Comparison of ENCODE assay signal across 8 mouse cellular contexts in the genomic region with DNA sequence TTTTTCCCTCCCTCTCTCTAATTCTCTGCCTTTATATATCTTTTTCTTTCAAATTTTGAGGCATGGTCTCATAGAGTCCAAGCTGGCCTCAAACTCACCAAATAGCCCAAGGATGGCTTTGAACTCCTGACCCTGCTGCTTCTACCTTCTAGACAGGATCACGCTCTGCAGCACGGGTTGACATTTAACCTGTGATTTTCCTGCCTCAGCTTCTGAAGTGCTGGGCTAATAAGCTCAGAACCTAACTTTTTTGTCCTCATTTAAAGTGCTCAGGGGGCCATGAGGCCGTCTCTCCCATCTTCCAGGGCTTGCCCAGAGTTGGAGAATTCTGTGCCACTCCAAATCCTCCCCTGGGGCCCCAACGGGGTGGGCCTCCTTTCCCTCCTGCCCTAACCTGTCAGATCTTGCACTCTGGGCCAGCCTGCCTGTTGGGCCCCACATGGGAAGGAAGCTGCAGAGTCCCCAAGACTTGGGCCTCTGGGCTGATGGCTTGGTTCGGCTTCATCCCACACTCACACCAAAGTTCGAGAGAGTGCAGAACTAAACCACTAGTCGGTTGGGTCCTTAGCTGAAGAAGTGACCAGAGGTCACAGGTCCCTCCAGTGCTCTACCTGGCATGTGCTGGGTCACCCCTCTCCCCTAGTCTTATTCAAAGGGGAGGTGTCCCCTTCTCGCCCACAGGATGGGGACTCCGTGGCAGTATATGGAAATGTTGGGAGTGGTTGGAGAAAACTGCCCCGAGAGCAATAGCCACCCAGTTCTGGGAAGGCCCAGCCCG. TPM values are rescaled to one million over a fixed set of nuclear protein-coding genes. Genes with fewer than 3 reads are reported as not detected.
A peak's percentile ranks its signal among the peaks of the same experiment; 100 is the strongest.
DNase-seq lines count a peak whose midpoint lies in the region; ATAC-seq and TF ChIP-seq lines count a peak whose summit lies in the region.

No protein-coding gene starts in this region.

- no peaks in the 10 kb centered on the region for H3K36me3 ChIP-seq in lung, embryonic 14.5 days (ENCODE audit: insufficient read depth)
- H3K36me3 ChIP-seq in embryonic facial prominence, embryonic 15.5 days: 0 out of 2 replicates have a peak, but pooled peaks cover 5% of the 10 kb centered on the region
- H3K36me3 ChIP-seq in intestine, embryonic 14.5 days (ENCODE audit: control insufficient read depth, insufficient read depth, low read length): no peaks in the 10 kb centered on the region; the same call in 1 of the 2 replicates
- H3K36me3 ChIP-seq in neural tube, embryonic 12.5 days: no peaks in the 10 kb centered on the region

- H3K27ac ChIP-seq in lung, embryonic 14.5 days (ENCODE audit: low read depth): peak overlapping the region; percentile 99
- peak overlapping the region; percentile 98 for H3K27ac ChIP-seq in embryonic facial prominence, embryonic 15.5 days (replicated peaks)
- H3K27ac ChIP-seq in intestine, embryonic 14.5 days (ENCODE audit: low read depth): peak overlapping the region; percentile 99
- no peak overlapping the region for H3K27ac ChIP-seq in neural tube, embryonic 12.5 days

- no peak for DNase-seq in lung, embryonic 14.5 days
- DNase-seq in lung, postnatal 25 days (ENCODE audit: low spot score): no peak
- DNase-seq in intestine, embryonic 14.5 days (ENCODE audit: low spot score): no peak
- DNase-seq in spleen, postnatal 4 days (ENCODE audit: low spot score in 2 of 2): no peak
- no peak for DNase-seq in kidney, postnatal 10 days
- no peak for DNase-seq in lung, postnatal 36 days

- peaks cover 49% of the 10 kb centered on the region for H3K4me1 ChIP-seq in lung, embryonic 14.5 days (ENCODE audit: insufficient read depth)
- peaks cover 69% of the 10 kb centered on the region for H3K4me1 ChIP-seq in embryonic facial prominence, embryonic 15.5 days
- peaks cover 58% of the 10 kb centered on the region for H3K4me1 ChIP-seq in intestine, embryonic 14.5 days (replicated peaks; ENCODE audit: control insufficient read depth, insufficient read depth, low read length)
- peaks cover 62% of the 10 kb centered on the region for H3K4me1 ChIP-seq in neural tube, embryonic 12.5 days

- ATAC-seq in lung, embryonic 14.5 days (ENCODE audit: insufficient read depth): no peak
- ATAC-seq in embryonic facial prominence, embryonic 15.5 days (ENCODE audit: insufficient number of reproducible peaks, low FRiP score, low TSS enrichment, low read depth): no peak
- ATAC-seq in intestine, embryonic 14.5 days (replicated peaks; ENCODE audit: low FRiP score, low TSS enrichment, low read depth): no peak
- no peak for ATAC-seq in neural tube, embryonic 12.5 days (ENCODE audit: low FRiP score, low read depth)

- TF ChIP-seq CTCF in lung, embryonic 14.5 days (IDR thresholded peaks at IDR 0.05; ENCODE audit: low read depth): no peak

- no peak overlapping the region for H3K4me3 ChIP-seq in lung, embryonic 14.5 days (ENCODE audit: low read depth, low read length)
- 0 out of 2 replicates have a peak overlapping the region, but pooled peaks have one; percentile 81 for H3K4me3 ChIP-seq in embryonic facial prominence, embryonic 15.5 days (replicated peaks)
- no peak overlapping the region for H3K4me3 ChIP-seq in intestine, embryonic 14.5 days (ENCODE audit: low read depth, low read length)
- no peak overlapping the region for H3K4me3 ChIP-seq in neural tube, embryonic 12.5 days

- 43% methylated on average over 11 of the region's 11 CpGs for WGBS in lung, embryonic 14.5 days
- 29% methylated on average over 11 of the region's 11 CpGs for WGBS in embryonic facial prominence, embryonic 15.5 days
- 42% methylated on average over 11 of the region's 11 CpGs for WGBS in intestine, embryonic 14.5 days
- 60% methylated on average over 11 of the region's 11 CpGs for WGBS in neural tube, embryonic 12.5 days

- H3K9ac ChIP-seq in lung, embryonic 14.5 days: 0 out of 2 replicates have a peak overlapping the region, but pooled peaks have one; percentile 86
- no peak overlapping the region for H3K9ac ChIP-seq in embryonic facial prominence, embryonic 15.5 days
- H3K9ac ChIP-seq in intestine, embryonic 14.5 days (ENCODE audit: low read length): peak overlapping the region; percentile 82
- H3K9ac ChIP-seq in neural tube, embryonic 12.5 days: no peak overlapping the region

- H3K9me3 ChIP-seq in lung, embryonic 14.5 days (ENCODE audit: low read depth, low read length): no peaks in the 10 kb centered on the region
- H3K9me3 ChIP-seq in embryonic facial prominence, embryonic 15.5 days (replicated peaks): no peaks in the 10 kb centered on the region
- no peaks in the 10 kb centered on the region for H3K9me3 ChIP-seq in intestine, embryonic 14.5 days (ENCODE audit: control insufficient read depth, low read length)
- H3K9me3 ChIP-seq in neural tube, embryonic 12.5 days: no peaks in the 10 kb centered on the region

- H3K4me2 ChIP-seq in lung, embryonic 14.5 days: peak overlapping the region; percentile 94
- H3K4me2 ChIP-seq in embryonic facial prominence, embryonic 15.5 days (replicated peaks): peak overlapping the region; percentile 92
- H3K4me2 ChIP-seq in intestine, embryonic 14.5 days (ENCODE audit: low read length): peak overlapping the region; percentile 95; the same call in 1 of the 2 replicates
- H3K4me2 ChIP-seq in neural tube, embryonic 12.5 days (replicated peaks): peak overlapping the region; percentile 89

- no peaks in the 10 kb centered on the region for H3K27me3 ChIP-seq in lung, embryonic 14.5 days (ENCODE audit: insufficient read depth, low read length)
- H3K27me3 ChIP-seq in embryonic facial prominence, embryonic 15.5 days: no peaks in the 10 kb centered on the region
- H3K27me3 ChIP-seq in intestine, embryonic 14.5 days (replicated peaks; ENCODE audit: control insufficient read depth, insufficient read depth, low read length): no peaks in the 10 kb centered on the region
- H3K27me3 ChIP-seq in neural tube, embryonic 12.5 days (replicated peaks): no peaks in the 10 kb centered on the region; the same call in 1 of the 2 replicates

RNA-seq across cellular contexts. Expression of a gene that starts 14.5 kb away (rescaled TPM):
- 2.8 and 4.2 TPM in 2 replicates for polyA plus RNA-seq in lung, embryonic 14.5 days (2014; fragmentation: Nextera tagmentation; extraction: Ambion mirVana)
- 3.5 and 4.0 TPM in 2 replicates for polyA plus RNA-seq in embryonic facial prominence, embryonic 15.5 days (2015; fragmentation: Nextera tagmentation; extraction: Ambion mirVana)
- polyA plus RNA-seq in intestine, embryonic 14.5 days (2014; fragmentation: Nextera tagmentation; extraction: Ambion mirVana): 4.1 and 4.4 TPM in 2 replicates
- 5.3 and 6.3 TPM in 2 replicates for polyA plus RNA-seq in neural tube, embryonic 12.5 days (2016; fragmentation: Nextera tagmentation; extraction: Ambion mirVana)

RNA-seq across cellular contexts. Expression of a gene that starts 37.3 kb away (rescaled TPM):
- 13.9 and 14.4 TPM in 2 replicates for polyA plus RNA-seq in lung, embryonic 14.5 days (2014; fragmentation: Nextera tagmentation; extraction: Ambion mirVana)
- polyA plus RNA-seq in embryonic facial prominence, embryonic 15.5 days (2015; fragmentation: Nextera tagmentation; extraction: Ambion mirVana): 15.8 and 17.7 TPM in 2 replicates
- 10.9 and 11.5 TPM in 2 replicates for polyA plus RNA-seq in intestine, embryonic 14.5 days (2014; fragmentation: Nextera tagmentation; extraction: Ambion mirVana)
- 52.8 and 57.9 TPM in 2 replicates for polyA plus RNA-seq in neural tube, embryonic 12.5 days (2016; fragmentation: Nextera tagmentation; extraction: Ambion mirVana)

RNA-seq across cellular contexts. Expression of a gene that starts 50.0 kb away (rescaled TPM):
- 377 and 384 TPM in 2 replicates for polyA plus RNA-seq in lung, embryonic 14.5 days (2014; fragmentation: Nextera tagmentation; extraction: Ambion mirVana)
- polyA plus RNA-seq in embryonic facial prominence, embryonic 15.5 days (2015; fragmentation: Nextera tagmentation; extraction: Ambion mirVana): 314 and 349 TPM in 2 replicates
- polyA plus RNA-seq in intestine, embryonic 14.5 days (2014; fragmentation: Nextera tagmentation; extraction: Ambion mirVana): 377 and 380 TPM in 2 replicates
- polyA plus RNA-seq in neural tube, embryonic 12.5 days (2016; fragmentation: Nextera tagmentation; extraction: Ambion mirVana): 256 and 282 TPM in 2 replicates

RNA-seq across cellular contexts. Expression of a gene that starts 51.7 kb away (rescaled TPM):
- polyA plus RNA-seq in lung, embryonic 14.5 days (2014; fragmentation: Nextera tagmentation; extraction: Ambion mirVana): 0.66 and 0.99 TPM in 2 replicates
- 1.9 and 2.3 TPM in 2 replicates for polyA plus RNA-seq in embryonic facial prominence, embryonic 15.5 days (2015; fragmentation: Nextera tagmentation; extraction: Ambion mirVana)
- 0.48 and 0.92 TPM in 2 replicates for polyA plus RNA-seq in intestine, embryonic 14.5 days (2014; fragmentation: Nextera tagmentation; extraction: Ambion mirVana)
- polyA plus RNA-seq in neural tube, embryonic 12.5 days (2016; fragmentation: Nextera tagmentation; extraction: Ambion mirVana): 1.9 and 2.0 TPM in 2 replicates

RNA-seq across cellular contexts. Expression of a gene that starts 51.8 kb away (rescaled TPM):
- polyA plus RNA-seq in lung, embryonic 14.5 days (2014; fragmentation: Nextera tagmentation; extraction: Ambion mirVana): 17.3 and 23.6 TPM in 2 replicates
- 31.8 and 32.8 TPM in 2 replicates for polyA plus RNA-seq in embryonic facial prominence, embryonic 15.5 days (2015; fragmentation: Nextera tagmentation; extraction: Ambion mirVana)
- 17.4 and 19.5 TPM in 2 replicates for polyA plus RNA-seq in intestine, embryonic 14.5 days (2014; fragmentation: Nextera tagmentation; extraction: Ambion mirVana)
- polyA plus RNA-seq in neural tube, embryonic 12.5 days (2016; fragmentation: Nextera tagmentation; extraction: Ambion mirVana): 16.9 and 18.0 TPM in 2 replicates

Comparison
In these comparisons a context has a peak if more than half of its experiments do, and no peak if none do; other contexts are left out.
1. H3K9ac ChIP-seq: peak in lung, embryonic 14.5 days (single experiment) and intestine, embryonic 14.5 days (single experiment); none in embryonic facial prominence, embryonic 15.5 days (single experiment) and neural tube, embryonic 12.5 days (single experiment).
2. Peak in every context shown above with its lines, with median percentiles within 50 percentile points of each other: H3K4me2 ChIP-seq.